Mouse (Mus musculus): ENCODE results near the gene Aagab.
A peak's percentile ranks its signal among the peaks of the same experiment; 100 is the strongest.

Gene Aagab

DNA sequence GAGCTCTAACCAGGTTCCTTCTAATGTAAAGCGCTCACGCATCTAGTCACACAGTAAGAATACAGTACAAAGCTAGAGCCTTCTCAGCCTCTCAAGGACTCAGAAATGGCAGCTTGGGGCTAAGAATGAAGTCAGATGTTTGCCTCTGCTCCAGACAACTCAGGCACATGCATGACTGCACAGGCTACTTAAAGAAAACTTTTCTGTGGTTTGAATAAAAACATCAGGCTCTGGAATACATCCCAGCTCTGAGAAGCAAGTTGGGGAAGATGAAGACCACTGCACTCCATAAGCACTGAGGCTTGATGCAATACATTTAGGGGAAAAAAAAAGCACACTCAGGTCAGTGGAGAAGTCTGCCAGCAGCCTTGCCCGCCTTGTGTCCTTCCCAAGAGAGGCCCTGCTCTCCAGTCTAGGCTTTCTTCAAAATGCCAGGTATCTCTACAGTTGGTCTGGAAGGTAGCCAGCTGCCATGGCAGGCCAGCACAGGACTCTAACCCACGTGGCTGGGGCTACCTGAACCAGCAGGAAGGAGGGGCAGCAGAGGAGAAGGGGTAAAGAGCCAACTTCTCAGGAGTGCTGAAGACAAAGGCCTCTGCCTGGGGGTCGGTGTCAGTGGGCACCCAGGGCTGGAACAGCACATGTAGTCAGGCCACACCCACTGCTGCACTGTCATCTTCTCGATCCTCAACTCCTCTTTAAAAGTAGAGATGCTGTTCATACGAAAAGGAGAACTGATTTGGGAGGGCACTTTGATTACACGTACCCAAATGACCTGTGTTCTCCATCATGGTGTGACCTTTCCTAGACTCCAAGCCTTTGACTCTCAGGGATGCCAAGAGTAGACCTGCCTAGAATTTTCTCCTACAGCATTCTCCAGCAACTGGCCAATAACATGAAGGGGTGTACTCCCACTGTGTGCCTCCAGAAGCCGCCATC is 45.4 kb downstream of the Aagab start:
- no peak for DNase-seq (ENCODE audit: extremely low read depth, low read depth)

DNA sequence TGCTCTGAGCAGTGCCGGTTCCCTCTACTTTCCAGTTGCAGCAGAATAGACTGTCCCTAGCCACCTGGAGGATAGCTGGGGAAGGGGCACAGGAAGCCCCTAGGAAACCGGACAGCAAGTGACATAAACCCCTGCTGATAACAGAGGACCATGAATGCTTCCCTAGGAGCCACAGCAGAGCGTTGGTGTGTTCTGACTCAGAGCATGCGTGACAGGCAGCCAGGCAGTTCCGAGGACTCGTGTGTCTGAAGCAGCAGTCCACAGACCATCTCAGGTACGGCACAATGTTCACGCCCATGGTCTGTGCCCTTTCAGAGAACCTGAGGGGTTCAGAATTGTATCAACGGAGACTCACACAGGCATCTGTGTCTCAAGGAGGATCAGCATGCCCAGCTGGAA is 46.1 kb downstream of the Aagab start:
- DNase-seq (ENCODE audit: extremely low read depth, low read depth) = no peak

DNA sequence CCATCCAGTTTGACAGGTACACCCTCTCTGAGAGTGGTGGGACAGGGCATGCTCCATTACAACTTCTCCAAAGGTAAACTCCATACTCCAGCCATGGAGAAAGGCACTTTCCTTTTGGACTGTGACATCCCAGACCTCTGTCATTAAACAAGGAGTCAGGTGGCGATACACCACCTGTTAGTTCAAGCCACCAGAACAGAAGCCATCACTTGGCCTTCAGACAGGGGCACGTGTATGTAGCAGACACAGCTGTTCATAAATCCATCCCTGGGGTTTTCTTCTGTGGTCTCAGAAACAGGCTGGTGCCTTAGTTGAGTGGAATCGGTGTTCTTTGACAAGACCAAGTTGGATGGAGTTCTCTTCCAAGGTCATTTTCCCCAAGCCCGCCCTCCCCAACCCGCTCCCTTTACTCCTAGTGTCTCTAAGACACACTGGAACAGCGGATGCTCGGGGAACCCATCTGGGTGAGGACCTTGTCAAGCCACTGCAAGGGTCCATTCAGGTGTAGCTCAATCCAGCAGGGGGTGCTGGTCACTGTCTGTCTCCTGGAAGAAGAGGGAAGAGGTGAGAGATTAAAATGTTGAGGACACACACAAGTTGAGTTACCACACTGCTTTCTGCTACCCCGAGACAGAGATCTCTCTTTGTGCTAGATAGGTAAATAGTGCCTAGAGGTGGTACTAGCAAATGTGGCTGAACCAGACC is 47.5 kb downstream of the Aagab start:
- DNase-seq (ENCODE audit: extremely low read depth, low read depth) = no peak

DNA sequence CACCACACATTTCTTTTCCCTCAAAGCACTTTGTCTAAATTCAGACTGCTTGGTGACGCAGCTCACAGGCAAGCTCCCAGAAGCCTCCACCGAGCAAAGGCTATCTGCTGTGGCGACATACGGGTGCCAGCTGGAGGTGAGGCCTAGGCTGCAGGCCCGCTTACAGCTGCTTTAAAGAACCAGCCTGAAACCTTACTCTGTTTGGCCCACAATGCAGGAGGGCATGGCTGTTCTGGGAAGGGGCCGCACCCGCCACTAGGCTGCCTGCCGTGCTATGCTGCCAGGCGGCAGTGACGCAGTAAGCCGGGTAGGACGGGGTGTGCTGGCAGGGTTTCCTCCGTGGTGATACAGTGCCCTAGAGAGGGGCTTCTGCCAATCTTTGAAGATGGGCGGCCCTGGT is 48.4 kb downstream of the Aagab start:
- no peak for DNase-seq (ENCODE audit: extremely low read depth, low read depth)

DNA sequence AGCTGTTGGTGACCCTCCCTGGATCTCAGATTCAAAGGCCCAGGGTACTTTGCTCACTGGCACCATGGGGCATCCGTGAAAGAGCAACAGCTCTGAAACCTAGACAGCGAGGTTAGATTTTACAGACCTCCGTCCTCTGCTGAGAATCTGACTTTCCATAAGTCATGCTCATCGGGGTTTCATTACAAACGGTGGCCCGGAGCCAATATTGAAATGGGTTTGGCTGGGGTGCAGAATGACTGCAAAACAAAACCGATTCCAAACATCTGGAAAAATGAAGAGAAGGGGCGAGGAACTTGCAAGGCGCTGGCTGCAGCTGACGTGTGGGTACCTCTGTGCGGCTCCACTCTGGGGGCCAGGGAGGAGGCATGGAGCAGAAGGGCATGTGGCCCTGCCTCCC is 49.1 kb downstream of the Aagab start:
- DNase-seq (ENCODE audit: extremely low read depth, low read depth) = no peak

DNA sequence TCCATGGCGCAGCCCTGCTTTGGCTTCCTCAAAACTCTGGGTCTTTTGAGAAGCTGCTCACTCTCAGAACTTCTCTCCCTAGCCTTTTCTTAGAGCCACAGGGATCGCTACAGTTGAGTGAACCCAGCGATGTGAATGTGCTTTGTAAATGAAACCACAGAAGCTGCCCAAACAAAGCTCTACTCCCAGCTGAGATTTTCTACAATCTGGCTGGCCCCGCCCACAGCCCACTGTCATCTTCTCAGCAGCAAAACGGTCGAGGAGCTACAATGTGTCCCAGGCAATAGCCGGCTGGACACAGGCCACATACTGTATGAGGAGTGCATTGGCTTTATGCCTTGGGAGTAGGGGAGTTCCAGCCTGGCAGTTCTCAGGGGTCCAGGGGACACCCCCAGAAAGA is 51.2 kb downstream of the Aagab start:
- DNase-seq (ENCODE audit: extremely low read depth, low read depth) = no peak

DNA sequence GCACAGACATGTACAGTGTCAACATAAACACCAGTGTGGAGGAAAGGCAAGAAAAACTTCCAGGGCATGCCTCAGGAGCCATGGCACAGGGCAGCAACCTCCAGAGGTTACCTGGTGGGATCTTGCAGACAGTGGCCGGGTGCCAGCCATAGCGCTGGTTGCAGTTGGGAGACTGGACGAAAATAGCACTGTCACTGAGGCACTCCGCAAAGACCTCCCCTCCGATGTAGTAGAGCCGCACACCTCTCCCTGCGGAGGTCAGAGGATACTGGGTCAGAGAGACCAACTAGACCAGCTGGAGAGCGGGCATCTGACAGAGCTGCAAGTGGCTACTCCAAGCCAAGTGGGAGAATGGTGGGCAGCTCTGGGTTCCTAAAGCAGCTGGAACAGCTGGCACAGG is 52.1 kb downstream of the Aagab start:
- no peak for DNase-seq (ENCODE audit: extremely low read depth, low read depth)

DNA sequence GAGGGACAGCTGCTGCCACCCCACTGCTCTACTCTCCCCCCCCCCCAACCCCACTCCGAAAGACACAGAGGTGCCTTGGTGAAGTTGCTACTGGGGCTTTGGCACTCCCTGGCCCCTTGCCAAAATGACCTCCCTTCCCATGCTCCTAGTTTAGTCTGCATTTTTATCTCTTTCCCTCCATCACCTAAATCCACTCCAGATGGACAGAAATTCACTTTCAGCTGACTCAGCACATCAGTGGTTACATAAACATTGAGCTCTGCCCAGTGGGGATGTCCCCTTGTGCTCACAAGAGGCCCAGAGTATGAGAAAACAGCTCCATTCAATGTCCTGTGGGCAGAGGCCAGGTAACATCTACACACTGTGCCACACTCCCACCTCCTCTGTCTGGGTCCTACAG is 52.6 kb downstream of the Aagab start:
- DNase-seq (ENCODE audit: extremely low read depth, low read depth) = no peak

DNA sequence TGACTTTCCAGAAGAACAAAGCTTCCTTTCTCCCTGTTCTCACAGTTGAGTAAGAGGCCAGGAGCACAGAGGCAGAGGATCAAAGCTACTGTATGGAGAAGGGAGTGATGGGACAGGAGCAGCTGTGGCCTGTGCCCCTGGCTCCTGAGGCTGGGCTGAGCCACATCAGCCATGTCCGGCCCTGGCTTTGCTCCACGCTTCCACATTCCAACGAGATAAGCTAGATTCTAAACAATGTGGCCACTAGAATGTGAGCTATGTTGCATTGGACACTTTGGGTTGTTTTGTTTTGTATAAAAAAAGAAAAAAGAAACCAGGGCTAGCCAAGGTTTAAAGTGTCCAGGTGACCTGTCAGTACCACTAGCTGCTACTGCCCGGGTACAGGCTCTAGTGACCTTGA is 54.7 kb downstream of the Aagab start:
- DNase-seq (ENCODE audit: extremely low read depth, low read depth) = no peak

DNA sequence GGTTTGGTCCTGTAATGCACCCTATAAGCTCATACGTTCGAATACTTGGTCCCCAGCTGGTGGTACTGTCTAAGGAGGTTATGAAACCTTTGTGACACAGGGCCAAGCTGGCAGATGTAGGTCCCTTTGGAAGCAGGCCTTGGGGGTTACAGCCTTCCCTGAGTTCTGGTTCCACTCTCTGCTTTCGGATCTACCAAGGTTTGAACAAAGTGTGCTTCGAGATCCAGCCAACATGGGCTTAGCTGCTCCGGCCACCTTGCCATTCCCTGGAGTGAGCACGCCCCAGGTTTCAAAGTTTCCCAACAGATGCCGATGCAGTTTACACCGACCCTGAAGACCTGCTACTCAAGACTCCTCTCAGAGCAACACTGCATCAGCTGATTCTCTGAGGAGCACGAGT is 56.0 kb downstream of the Aagab start:
- DNase-seq (ENCODE audit: extremely low read depth, low read depth) = no peak

DNA sequence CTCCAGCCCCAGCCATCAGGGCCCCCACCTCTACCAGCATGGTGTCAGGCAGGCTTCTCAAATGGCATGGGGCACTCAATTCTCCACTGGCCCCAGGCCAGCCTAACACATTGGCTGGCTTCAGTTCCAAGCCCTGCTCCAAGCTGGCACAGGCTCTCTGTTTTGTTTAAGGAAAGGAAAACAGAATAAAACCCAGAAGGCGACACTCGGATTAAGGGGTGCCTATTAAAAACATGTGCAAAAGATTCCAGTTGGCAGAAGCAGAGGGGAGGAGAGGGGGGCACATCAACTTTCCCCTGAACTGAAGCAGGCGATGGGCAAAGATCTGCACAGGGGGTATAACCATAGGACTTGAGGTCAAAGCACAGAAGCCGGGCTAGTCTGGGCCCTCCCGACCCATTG is 56.5 kb downstream of the Aagab start:
- DNase-seq (ENCODE audit: extremely low read depth, low read depth) = no peak

DNA sequence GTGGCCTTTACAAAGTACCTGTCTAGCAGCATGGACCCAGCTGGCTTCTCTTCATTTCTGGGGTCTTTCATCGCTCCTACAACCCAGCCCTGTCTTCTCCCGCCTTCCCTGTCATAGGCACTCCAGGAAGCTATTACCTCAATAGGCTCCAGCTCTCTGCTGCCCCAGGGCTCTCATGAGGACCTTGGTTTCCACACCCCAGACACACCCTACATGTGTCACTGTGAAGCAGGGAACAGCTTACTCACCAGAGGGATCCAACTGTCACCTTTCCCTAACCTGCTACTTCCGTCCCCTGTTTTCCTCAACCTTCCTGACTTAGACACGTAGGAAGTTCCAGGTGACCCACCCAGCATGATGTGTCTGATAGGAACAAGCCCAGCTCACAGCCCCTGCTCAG is 57.6 kb downstream of the Aagab start:
- no peak for DNase-seq (ENCODE audit: extremely low read depth, low read depth)

DNA sequence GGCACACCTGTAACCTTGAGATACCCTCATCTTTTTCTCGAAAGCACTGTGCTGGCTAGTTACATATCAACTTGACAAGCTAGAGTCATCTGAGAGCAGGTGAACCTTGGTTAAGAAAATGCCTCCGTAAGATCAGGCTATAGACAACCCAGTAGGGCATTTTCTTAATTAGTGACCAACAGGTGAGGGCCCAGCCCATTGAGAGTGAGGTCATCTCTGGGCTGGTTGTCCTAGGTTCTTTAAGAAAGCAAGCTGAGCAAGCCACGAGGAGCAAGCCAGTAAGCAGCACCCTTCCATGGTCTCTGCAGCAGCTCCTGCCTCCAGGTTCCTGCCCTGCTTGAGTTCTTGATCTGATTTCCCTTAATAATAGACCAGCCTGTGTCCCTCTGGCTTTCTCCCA is 58.2 kb downstream of the Aagab start:
- no peak for DNase-seq (ENCODE audit: extremely low read depth, low read depth)

DNA sequence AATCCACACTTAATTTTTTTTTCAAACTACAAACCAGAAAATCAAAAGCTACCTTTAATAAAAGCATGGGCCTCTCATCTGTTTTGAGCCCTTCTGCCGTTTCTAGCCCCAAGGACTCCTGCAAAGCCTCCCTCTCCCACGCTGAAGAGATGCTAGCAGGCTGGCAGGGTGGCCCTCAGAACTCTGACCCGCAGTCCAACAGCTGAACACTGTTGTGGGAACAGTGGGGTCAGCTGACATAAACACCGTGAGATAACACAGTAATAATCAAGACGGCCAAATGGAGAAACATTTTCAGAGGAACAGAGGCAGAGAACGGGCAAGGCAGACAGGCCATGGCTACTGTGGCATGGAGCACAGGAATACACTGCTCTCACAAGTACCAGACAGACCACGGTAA is 60.3 kb downstream of the Aagab start:
- DNase-seq (ENCODE audit: extremely low read depth, low read depth) = no peak

DNA sequence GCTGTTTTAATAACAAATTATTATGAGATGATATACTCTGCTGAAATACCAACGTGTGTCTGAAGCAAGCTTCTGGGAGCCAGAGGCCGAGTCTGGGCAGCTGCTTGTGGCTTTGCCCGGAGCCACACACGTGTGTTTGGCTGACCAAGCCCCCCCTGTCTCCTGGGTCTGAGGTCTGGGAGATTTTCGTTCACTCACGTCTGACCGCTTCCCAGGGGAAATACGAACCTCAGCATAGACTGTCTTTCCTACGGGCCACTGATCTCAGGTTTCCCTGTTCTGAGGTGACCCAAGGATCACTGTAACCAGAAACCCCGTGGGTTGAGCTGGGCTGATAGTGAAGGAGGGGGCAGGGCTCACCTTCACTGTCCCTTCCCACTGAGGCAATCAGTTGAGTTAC is 60.8 kb downstream of the Aagab start:
- DNase-seq (ENCODE audit: extremely low read depth, low read depth) = no peak

DNA sequence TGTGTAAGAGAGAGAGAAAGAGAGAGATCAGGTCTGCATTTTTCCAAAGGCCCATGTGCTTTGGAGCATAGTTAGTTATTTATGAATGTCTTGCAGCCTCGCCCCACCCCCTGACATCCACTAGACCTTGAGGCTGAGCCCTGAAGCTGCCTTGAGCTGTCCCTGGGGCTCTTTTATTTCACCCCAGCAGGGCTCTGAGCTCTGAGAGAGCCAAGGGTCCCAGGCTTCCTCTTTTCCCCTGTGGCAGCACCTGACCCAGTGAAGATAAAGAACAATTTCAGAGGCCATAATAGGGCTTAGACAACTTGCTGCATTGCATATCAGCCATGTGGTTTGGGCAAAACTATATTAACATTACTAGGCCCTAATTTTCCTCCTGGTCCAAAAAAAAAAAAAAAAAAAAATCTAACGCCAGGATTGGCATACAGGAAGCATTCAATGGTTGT is 61.9 kb downstream of the Aagab start:
- peak; percentile 85 for DNase-seq (ENCODE audit: extremely low read depth, low read depth)

DNA sequence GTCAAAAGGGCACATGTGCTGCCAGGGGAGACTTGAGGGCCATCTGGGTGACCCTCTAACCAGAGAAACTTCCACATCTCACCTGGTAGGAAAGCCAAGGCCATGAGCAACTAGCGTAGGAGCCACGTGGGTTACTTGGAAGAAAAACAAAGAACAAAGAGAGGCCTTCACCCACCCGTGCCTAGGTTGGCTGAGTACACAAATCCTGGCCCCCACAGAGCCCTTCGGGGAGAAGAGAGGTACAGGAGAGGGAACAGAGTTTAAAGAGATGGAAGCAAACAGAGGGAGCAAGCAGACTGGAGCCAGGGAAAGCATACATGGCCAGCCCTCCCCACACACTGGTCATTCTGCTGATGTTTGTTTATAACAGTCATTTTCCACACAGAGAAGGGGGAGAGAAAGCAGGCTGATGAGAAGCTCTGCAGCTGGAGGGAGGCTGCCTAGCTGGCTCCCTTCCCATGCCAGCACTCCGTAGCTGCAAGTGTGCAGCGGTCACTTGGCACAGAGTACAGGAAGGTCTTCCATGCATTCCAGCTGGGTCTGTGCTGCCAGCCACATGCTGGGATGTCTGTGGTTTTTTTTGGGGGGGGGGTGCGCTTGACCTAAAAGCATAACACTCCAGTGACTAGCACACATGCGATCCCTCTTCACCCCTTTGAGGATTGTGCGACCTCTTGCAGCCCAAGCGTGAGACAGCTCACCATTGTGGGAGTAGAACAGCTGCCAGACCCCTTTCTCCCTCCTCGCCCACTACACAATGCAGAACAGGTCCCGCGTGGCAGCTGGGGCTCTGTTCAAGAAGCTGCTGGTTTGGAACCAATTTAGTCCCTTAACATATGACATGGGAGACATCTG is 62.6 kb downstream of the Aagab start:
- no peak for DNase-seq (ENCODE audit: extremely low read depth, low read depth)

DNA sequence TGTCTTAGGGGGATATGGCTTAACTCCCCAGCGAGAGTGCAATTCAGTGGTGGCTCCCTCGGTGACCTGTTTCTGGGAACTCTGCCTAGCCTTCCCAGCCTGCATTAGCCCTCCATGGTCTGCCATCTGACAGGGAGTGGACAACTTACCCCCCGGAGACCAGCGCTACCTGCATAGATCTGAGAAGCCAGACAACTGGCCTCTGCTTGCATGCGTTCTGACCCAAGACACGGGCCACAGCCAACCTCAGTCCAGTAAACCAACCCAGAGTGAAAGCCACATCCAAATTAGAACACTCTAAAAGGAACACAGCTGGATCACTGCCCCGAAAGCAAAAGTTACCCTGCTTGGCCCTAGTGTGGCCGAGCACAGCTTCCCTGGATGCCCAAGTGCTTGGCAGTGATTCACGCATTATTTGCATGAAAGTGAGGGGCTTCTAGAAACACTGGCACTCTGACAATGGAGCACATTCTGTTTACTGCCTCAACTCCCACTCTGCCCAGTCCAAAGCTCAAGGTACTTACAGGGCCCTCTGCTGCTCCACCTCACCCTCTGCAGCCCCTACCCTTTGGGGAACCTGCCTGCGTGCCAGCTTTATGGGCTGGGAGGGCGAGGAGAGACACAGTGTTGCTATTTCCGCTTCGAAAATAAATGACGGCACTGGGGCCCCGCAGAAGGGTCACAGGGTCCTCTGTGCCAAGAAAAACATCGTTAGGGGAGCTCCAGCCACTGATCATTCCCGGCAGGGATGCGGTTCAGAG is 64.3 kb downstream of the Aagab start:
- no peak for DNase-seq (ENCODE audit: extremely low read depth, low read depth)

DNA sequence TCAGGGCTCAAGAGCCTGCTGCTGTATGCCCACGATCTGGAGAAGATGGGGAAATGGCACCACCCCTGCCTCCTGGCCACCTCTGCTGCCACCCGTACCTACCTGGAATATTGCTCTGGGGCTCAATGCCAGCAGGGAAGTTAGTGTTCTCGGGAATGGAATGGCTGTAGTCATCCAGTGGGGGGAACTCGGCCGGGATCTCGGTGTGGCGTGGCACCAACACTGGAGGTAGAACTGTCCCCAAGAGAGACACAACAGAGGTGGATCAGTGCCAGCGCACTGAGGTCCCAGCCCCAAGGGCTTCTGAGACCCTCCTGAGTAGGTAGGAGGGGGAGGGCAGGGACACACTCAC is 64.9 kb downstream of the Aagab start:
- no peak for DNase-seq (ENCODE audit: extremely low read depth, low read depth)

DNA sequence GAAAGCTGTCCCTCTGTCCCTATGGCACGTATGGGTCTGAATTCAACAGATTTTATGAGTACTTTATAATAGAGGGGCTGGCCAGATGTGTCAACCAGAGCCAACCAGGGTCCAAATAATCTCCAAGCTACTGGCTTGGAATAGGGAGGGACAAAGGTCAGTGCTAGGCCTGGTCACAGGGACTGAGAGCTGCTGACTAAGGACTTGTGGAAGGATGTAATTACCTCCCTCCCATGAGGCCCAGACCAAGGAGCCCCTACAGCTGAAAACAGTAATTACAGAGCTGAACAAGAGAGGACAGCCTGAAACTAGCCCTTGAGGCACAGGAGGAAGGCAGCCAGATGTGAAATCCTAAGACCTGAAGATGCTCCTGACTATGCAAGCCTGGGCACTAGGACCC is 66.2 kb downstream of the Aagab start:
- DNase-seq (ENCODE audit: extremely low read depth, low read depth) = no peak

DNA sequence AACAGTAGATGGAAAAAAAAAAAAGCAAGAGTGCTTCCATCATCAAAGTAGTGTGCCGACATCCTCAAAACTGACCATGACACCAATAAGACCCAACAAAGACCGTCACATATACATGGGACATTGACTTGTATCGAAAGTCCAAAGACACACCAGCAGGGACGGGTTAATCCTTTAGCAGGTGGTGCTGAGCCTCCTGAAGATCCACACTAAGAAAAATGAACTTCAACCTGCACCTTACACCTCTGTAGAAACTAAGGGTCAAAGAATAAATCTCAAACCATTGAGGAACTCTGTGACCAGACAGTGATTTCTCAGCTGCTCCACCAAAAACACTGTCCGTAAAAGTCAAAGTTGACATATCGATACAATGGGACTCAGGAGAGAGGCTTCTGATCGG is 67.4 kb downstream of the Aagab start:
- DNase-seq (ENCODE audit: extremely low read depth, low read depth) = no peak

Measured in MEL-GATA-1-ER (cell line).